Mouse (Mus musculus): ENCODE data around the gene Dpysl5.

Gene Dpysl5

GRCm38 (mm10) chr5:30822689-30823088 is 111.3 kb downstream of the Dpysl5 start:
- no peak for DNase-seq (ENCODE audit: low read depth, low spot score)

DNA sequence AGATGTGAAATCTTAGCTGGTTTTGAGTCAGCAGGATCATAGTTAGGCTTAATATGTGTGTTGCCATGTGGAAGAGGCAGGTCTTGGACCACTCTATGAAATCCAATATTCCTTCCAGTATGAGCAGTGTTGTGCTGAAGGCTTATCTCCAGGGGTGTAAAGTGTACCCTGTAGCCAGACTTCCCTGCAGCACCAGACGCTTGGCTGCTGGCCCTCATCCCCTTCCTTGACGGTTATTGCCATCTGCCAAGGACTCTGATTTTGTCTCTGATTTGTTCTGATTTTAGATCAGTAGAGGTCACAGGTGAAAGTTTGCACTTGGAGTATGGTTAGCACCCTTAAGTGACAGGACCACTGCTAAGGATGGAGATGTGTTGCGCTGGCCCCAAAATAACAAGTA is 111.7 kb downstream of the Dpysl5 start:
- DNase-seq (ENCODE audit: low read depth, low spot score): no peak

- DNase-seq (ENCODE audit: low read depth, low spot score): no peak
Measured at GRCm38 (mm10) chr5:30824124-30824988, 113.0 kb downstream of the Dpysl5 start.

DNA sequence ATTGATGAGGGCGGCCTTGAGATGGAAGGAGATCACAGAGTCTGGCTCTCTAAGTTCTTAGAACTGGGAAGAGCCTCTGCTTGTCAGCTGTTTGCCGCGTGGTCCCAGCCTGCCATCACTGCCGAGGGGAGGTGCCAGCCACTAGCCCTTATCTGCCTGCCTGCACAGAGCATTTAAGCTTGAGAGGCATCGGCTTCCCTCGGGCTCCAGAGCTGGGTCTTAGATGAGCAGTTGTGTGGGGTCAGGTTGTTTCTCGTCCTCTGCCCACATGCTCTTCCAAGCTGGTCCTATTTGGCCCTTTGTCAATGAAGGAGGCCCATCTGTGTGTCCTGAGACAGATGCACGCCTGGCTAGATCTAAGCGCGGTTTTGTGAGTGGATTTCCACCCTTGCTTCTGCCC is 113.8 kb downstream of the Dpysl5 start:
- no peak for DNase-seq (ENCODE audit: low read depth, low spot score)

- no peak for DNase-seq (ENCODE audit: low read depth, low spot score)
Measured at GRCm38 (mm10) chr5:30825821-30826220, 114.5 kb downstream of the Dpysl5 start.

GRCm38 (mm10) chr5:30833416-30833815 is 122.1 kb downstream of the Dpysl5 start:
- no peak for DNase-seq (ENCODE audit: low read depth, low spot score)

GRCm38 (mm10) chr5:30839731-30840130 is 128.4 kb downstream of the Dpysl5 start:
- no peak for DNase-seq (ENCODE audit: low read depth, low spot score)

DNA sequence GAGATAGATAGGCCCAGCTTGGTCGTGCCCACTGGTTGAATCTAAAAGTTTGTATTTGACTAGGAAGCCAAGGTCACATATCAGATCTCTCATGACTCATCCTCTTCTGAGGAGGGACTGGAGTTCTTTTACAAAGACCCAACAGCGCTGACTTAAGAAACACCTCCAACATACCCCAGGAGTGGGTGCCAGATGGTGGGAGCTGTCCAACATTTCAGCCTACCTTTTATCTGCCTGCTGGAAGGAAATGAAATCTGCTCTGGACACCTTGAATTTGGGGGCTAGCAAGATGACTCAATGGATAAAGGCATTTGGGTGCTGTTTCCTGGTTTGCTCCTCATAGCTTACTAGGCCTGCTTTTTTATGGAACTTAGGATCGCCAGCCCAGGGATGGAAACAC is 130.5 kb downstream of the Dpysl5 start:
- no peak for DNase-seq (ENCODE audit: low read depth, low spot score)
